Mouse (Mus musculus): ENCODE data around the gene Deup1. TPM values are rescaled to one million over a fixed set of nuclear protein-coding genes. Genes with fewer than 3 reads are reported as not detected.

Gene Deup1
- polyA plus RNA-seq, 1 experiment from 2014 or later = not detected

GRCm38 (mm10) chr9:15533336-15534070, 94.2 kb downstream of the Deup1 start:
- WGBS (ENCODE audit: missing documents) = 94% methylated on average over 11 of the region's 11 CpGs
- Histone ChIP-seq H3K36me3 (ENCODE audit: inconsistent target) (no peaks in the 10 kb centered on the region), H3K4me3 (ENCODE audit: inconsistent target) (no peak overlapping the region), H3K79me2 (ENCODE audit: inconsistent target) (no peaks in the 10 kb centered on the region), H3K27ac (no peak overlapping the region)

- Histone ChIP-seq H3K36me3 (ENCODE audit: inconsistent target) (no peaks in the 10 kb centered on the region), H3K27ac (no peak overlapping the region), H3K4me3 (ENCODE audit: inconsistent target) (no peak overlapping the region), H3K79me2 (ENCODE audit: inconsistent target) (no peaks in the 10 kb centered on the region)
- 66% methylated on average over 5 of the region's 5 CpGs for WGBS (ENCODE audit: missing documents)
Observed at GRCm38 (mm10) chr9:15531204-15531603, 96.5 kb downstream of the Deup1 start.

DNA sequence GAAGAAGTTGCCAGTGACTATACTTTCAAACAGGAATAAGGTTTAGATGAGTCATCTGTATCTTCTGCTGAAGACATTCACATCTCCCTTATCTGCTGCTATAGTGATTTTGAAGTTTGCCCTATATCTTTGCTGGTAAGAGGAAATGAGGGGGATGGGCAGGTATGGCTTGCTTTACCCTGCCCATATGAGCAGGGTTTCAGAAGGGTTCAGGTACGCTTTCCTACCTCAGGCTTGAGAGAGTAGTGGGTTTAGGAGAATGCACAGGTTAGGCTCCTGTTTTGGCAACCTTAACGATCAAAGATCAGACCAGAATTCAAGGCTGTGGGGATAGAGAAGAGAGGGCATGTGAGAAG, 97.8 kb downstream of the Deup1 start:
- Histone ChIP-seq H3K4me3 (ENCODE audit: inconsistent target) (no peak overlapping the region), H3K27ac (no peak overlapping the region), H3K79me2 (ENCODE audit: inconsistent target) (no peaks in the 10 kb centered on the region), H3K36me3 (ENCODE audit: inconsistent target) (no peaks in the 10 kb centered on the region)
- 95% methylated on average over 2 of the region's 2 CpGs for WGBS (ENCODE audit: missing documents)

GRCm38 (mm10) chr9:15529275-15529964, 98.3 kb downstream of the Deup1 start:
- H3K27ac ChIP-seq = no peak overlapping the region
- no peaks in the 10 kb centered on the region for H3K36me3 ChIP-seq (ENCODE audit: inconsistent target)
- 85% methylated on average over 8 of the region's 8 CpGs for WGBS (ENCODE audit: missing documents)
- H3K79me2 ChIP-seq (ENCODE audit: inconsistent target) = no peaks in the 10 kb centered on the region
- no peak overlapping the region for H3K4me3 ChIP-seq (ENCODE audit: inconsistent target)

- Histone ChIP-seq H3K36me3 (ENCODE audit: inconsistent target) (no peaks in the 10 kb centered on the region), H3K27ac (no peak overlapping the region), H3K4me3 (ENCODE audit: inconsistent target) (no peak overlapping the region), H3K79me2 (ENCODE audit: inconsistent target) (no peaks in the 10 kb centered on the region)
- 98% methylated on average over 7 of the region's 7 CpGs for WGBS (ENCODE audit: missing documents)
Observed at GRCm38 (mm10) chr9:15528368-15528767, 99.4 kb downstream of the Deup1 start.

GRCm38 (mm10) chr9:15527846-15528245, 99.9 kb downstream of the Deup1 start:
- no peaks in the 10 kb centered on the region for H3K36me3 ChIP-seq (ENCODE audit: inconsistent target)
- 91% methylated on average over 6 of the region's 6 CpGs for WGBS (ENCODE audit: missing documents)
- no peaks in the 10 kb centered on the region for H3K79me2 ChIP-seq (ENCODE audit: inconsistent target)
- no peak overlapping the region for H3K27ac ChIP-seq
- no peak overlapping the region for H3K4me3 ChIP-seq (ENCODE audit: inconsistent target)

GRCm38 (mm10) chr9:15526539-15526938, 101.2 kb downstream of the Deup1 start:
- 92% methylated on average over 7 of the region's 7 CpGs for WGBS (ENCODE audit: missing documents)
- no peak overlapping the region for H3K4me3 ChIP-seq (ENCODE audit: inconsistent target)
- no peaks in the 10 kb centered on the region for H3K36me3 ChIP-seq (ENCODE audit: inconsistent target)
- no peaks in the 10 kb centered on the region for H3K79me2 ChIP-seq (ENCODE audit: inconsistent target)
- H3K27ac ChIP-seq = no peak overlapping the region

DNA sequence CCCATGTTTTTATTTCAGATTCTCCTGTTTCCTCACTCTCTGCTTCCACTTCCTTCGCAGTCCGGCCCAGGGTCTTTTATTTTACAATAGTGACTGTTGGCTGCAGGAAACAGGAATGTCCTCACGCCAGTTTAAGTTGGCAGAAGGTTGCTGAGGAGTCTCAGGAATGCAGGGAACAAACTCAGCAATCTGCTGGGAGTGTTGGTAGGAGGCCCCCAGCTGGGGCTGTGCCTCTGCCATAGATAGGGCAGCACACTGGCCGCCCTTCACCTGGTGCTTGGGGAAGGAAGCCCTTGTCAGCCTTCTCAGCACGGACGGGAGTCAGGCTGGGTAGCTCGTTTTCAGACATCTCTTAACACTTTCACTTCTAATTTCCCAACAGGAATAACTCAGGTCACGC, 102.5 kb downstream of the Deup1 start:
- Histone ChIP-seq H3K36me3 (ENCODE audit: inconsistent target) (no peaks in the 10 kb centered on the region), H3K4me3 (ENCODE audit: inconsistent target) (no peak overlapping the region), H3K27ac (no peak overlapping the region), H3K79me2 (ENCODE audit: inconsistent target) (no peaks in the 10 kb centered on the region)
- WGBS (ENCODE audit: missing documents) = 80% methylated on average over 8 of the region's 8 CpGs

DNA sequence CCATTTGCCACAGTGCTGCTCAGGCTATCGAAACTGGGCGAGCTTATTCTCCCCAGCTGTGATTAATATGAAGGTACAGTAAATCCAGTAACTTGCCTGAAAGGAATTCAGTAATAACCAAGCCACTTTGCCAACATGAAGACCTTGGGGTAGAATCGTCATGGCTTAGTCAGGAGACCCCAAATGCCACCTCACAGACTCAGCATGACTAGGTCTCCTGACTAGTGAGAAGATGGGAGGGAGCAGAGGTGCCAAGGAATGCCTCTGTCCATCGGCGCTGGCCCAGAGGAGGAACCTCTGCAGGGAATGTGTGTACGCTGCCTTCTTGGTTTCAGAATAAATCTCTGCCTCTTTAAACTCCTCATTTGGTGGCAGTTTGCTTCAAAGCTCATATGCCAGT, 104.1 kb downstream of the Deup1 start:
- no peak overlapping the region for H3K4me3 ChIP-seq (ENCODE audit: inconsistent target)
- WGBS (ENCODE audit: missing documents) = 92% methylated on average over 6 of the region's 6 CpGs
- H3K36me3 ChIP-seq (ENCODE audit: inconsistent target) = no peaks in the 10 kb centered on the region
- H3K27ac ChIP-seq = no peak overlapping the region
- no peaks in the 10 kb centered on the region for H3K79me2 ChIP-seq (ENCODE audit: inconsistent target)

DNA sequence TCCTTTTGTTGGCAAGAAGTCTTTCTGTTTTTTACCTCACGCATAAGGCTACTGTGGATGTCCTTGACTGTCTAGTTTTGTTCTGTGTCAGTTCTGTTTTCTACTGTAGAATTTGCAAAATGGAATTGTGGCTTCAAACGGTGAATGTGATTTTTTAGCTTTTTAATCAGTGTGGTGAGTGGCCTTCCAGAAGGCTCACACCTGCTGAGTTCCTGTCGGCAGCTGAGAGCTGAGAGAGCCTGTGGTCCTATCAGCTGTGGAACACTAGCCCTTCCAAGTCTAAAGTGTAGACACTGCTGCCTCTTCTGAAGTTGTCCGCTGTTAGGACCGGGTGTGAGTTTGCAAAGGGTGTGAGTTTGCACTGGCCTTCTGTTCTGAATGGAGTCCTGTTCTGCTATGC, 104.8 kb downstream of the Deup1 start:
- no peak overlapping the region for H3K27ac ChIP-seq
- 97% methylated on average over 5 of the region's 5 CpGs for WGBS (ENCODE audit: missing documents)
- no peak overlapping the region for H3K4me3 ChIP-seq (ENCODE audit: inconsistent target)
- no peaks in the 10 kb centered on the region for H3K79me2 ChIP-seq (ENCODE audit: inconsistent target)
- no peaks in the 10 kb centered on the region for H3K36me3 ChIP-seq (ENCODE audit: inconsistent target)

DNA sequence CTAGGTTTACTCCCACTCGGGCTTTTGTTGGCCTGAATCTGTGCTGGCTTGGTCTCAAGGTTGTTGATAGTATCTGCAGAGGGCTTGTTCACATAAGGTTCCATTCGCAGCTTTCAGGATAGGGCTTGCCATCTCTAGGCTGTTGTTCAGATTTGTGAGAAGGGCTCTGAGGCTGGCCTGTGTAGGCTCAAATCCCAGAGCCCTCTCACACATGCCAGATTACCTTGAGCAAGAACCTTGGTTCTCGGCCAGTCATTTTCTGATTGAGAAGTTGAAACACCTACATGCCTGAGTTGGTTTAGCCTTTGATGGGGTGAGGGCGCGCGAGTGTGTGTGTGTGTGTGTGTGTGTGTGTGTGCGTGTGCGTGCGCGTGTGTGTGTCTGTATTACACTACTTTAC, 105.4 kb downstream of the Deup1 start:
- no peak overlapping the region for H3K27ac ChIP-seq
- H3K79me2 ChIP-seq (ENCODE audit: inconsistent target) = no peaks in the 10 kb centered on the region
- no peak overlapping the region for H3K4me3 ChIP-seq (ENCODE audit: inconsistent target)
- no peaks in the 10 kb centered on the region for H3K36me3 ChIP-seq (ENCODE audit: inconsistent target)
- 93% methylated on average over 6 of the region's 10 CpGs for WGBS (ENCODE audit: missing documents)

DNA sequence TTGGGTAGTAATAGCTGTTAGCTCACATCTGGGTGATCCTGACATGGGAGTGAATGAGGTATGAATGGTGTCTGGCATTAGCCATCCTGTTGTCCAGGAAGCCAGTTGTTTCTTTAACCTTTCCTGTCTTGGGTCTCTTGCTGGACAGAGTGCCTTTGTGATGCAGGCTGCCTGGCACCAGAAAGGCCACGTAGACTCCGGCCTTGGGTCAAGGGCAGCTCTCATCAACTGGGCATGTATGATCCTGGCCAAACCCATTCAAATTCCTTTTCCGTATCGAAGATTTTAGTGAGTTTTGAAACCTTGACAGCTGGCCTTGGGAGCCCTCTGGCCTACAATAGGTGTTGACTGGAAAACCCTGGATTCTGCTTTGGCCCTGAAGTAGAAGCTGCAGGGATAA, 109.8 kb downstream of the Deup1 start:
- H3K36me3 ChIP-seq (ENCODE audit: inconsistent target) = no peaks in the 10 kb centered on the region

GRCm38 (mm10) chr9:15516007-15516406, 111.7 kb downstream of the Deup1 start:
- H3K79me2 ChIP-seq (ENCODE audit: inconsistent target) = no peaks in the 10 kb centered on the region
- no peak overlapping the region for H3K4me3 ChIP-seq (ENCODE audit: inconsistent target)
- H3K36me3 ChIP-seq (ENCODE audit: inconsistent target) = no peaks in the 10 kb centered on the region
- WGBS (ENCODE audit: missing documents) = 88% methylated on average over 2 of the region's 2 CpGs
- H3K27ac ChIP-seq = no peak overlapping the region

More for the DNA sequence above, 109.8 kb downstream of the Deup1 start:
- no peaks in the 10 kb centered on the region for H3K79me2 ChIP-seq (ENCODE audit: inconsistent target)
- H3K27ac ChIP-seq = no peak overlapping the region
- H3K4me3 ChIP-seq (ENCODE audit: inconsistent target) = no peak overlapping the region
- 98% methylated on average over 4 of the region's 4 CpGs for WGBS (ENCODE audit: missing documents)

DNA sequence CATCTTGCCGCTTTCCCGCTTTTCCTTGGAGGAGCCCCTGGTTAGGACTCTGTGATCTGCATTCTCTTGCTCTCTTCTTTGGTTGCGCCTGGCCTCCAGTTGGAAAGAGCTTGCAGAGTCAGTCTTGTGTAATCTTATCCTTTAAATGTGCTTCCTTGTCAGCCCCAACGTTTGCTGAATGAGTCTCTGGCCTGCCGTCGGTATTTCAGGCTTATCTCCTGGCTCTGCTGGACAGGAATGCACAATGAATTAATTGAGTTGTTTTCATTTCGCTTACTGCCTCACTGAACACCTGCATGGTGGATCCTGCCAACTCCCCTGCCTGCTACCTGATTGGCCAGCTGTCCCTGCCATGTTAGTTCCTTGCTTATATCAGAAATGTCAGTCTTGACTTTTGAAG, 114.8 kb downstream of the Deup1 start:
- H3K79me2 ChIP-seq (ENCODE audit: inconsistent target) = no peaks in the 10 kb centered on the region
- H3K27ac ChIP-seq = no peak overlapping the region
- 77% methylated on average over 7 of the region's 7 CpGs for WGBS (ENCODE audit: missing documents)
- no peaks in the 10 kb centered on the region for H3K36me3 ChIP-seq (ENCODE audit: inconsistent target)
- H3K4me3 ChIP-seq (ENCODE audit: inconsistent target) = no peak overlapping the region

GRCm38 (mm10) chr9:15510557-15511310, 117.0 kb downstream of the Deup1 start:
- H3K4me3 ChIP-seq (ENCODE audit: inconsistent target) = no peak overlapping the region
- no peaks in the 10 kb centered on the region for H3K36me3 ChIP-seq (ENCODE audit: inconsistent target)
- H3K27ac ChIP-seq = no peak overlapping the region
- WGBS (ENCODE audit: missing documents) = 95% methylated on average over 3 of the region's 3 CpGs
- H3K79me2 ChIP-seq (ENCODE audit: inconsistent target) = no peaks in the 10 kb centered on the region
